Mouse (Mus musculus) MEL (cell line): ENCODE results near the gene Fundc2. TPM values are rescaled to one million over a fixed set of nuclear protein-coding genes. Genes with fewer than 3 reads are reported as not detected.

Experiments used
- polyA plus RNA-seq, 2 experiments: library from polyadenylated mRNA; stranded (reverse) in 1 of 2; unstranded in 1 of 2; fragments of >175 nt in 1 of 2; fragments of >200 nt in 1 of 2; gene quantifications; 2 replicates each; pipeline versions ENCODE4 v1.2.1 to v1.2.4; 2012; ENCODE audit warnings: low replicate concordance in 2 of 2, low read depth in 1 of 2; ENCODE audit not compliant: insufficient read length in 2 of 2, insufficient read depth in 1 of 2, missing spikeins in 1 of 2
- total RNA-seq: library from RNA; depleted of rRNA; stranded (reverse); fragments of 300-350 nt; gene quantifications from 2 replicates; pipeline ENCODE4 v1.2.3, GENCODE M21; 2012; rRNA removed

Fundc2 gene
- total and polyA plus RNA-seq, 3 experiments = 18.0 to 41.5 TPM; not detected in 1

Other genes starting within 250 kb of the Fundc2 start
- not detected in 2 replicates for gene Smim9, start 218.6 kb upstream of the Fundc2 start, total RNA-seq
- gene Smim9, start 218.6 kb upstream of the Fundc2 start, polyA plus RNA-seq = not detected
- gene F8, start 216 bp downstream of the Fundc2 start, total RNA-seq = 0.65 and 1.1 TPM in 2 replicates
- gene F8, start 216 bp downstream of the Fundc2 start, polyA plus RNA-seq = under 1 TPM in 1 of 2 experiments, not detected in 1; 0.67 TPM
- gene Cmc4, start 34.2 kb downstream of the Fundc2 start, total RNA-seq = 10.6 and 11.9 TPM in 2 replicates
- gene Cmc4, start 34.2 kb downstream of the Fundc2 start, polyA plus RNA-seq = 10 to 100 TPM in 1 of 2 experiments, not detected in 1; 10.7 TPM
- 4.3 TPM in 2 replicates for gene Mtcp1, start 34.2 kb downstream of the Fundc2 start, total RNA-seq
- 1 to 10 TPM in 1 of 2 experiments, not detected in 1; 7.6 TPM for gene Mtcp1, start 34.2 kb downstream of the Fundc2 start, polyA plus RNA-seq
- gene Brcc3, start 34.2 kb downstream of the Fundc2 start, total RNA-seq = 18.4 and 18.6 TPM in 2 replicates
- gene Brcc3, start 34.2 kb downstream of the Fundc2 start, polyA plus RNA-seq = 10 to 100 TPM in 1 of 2 experiments, not detected in 1; 51.7 TPM
- 71.6 and 81.4 TPM in 2 replicates for gene Vbp1, start 131.9 kb downstream of the Fundc2 start, total RNA-seq
- 10 to 100 TPM in 1 of 2 experiments, not detected in 1; 61.9 TPM for gene Vbp1, start 131.9 kb downstream of the Fundc2 start, polyA plus RNA-seq
- gene Rab39b, start 195.8 kb downstream of the Fundc2 start, total RNA-seq = not detected in 2 replicates
- not detected for gene Rab39b, start 195.8 kb downstream of the Fundc2 start, polyA plus RNA-seq